Mouse (Mus musculus) MEL (cell line): ENCODE data around the gene Cpeb2. TPM values are rescaled to one million over a fixed set of nuclear protein-coding genes. Genes with fewer than 3 reads are reported as not detected.

Experiments used
- DNase-seq: peaks from one replicate; pipeline ENCODE4 v3.0.0; 2011; ENCODE audit warnings: low read depth, low spot score
- H3K27ac ChIP-seq: 2 replicates; pipeline ENCODE4 v1.5.1; 2012; ENCODE audit warnings: low read depth, mild to moderate bottlenecking, control low read depth, low read length, moderate library complexity; ENCODE audit not compliant: control insufficient read depth
- H3K27me3 ChIP-seq, 2 experiments: fragments of 150-350 bp in 1 of 2; sonication (generic) in 1 of 2; 2 replicates each; pipeline ENCODE4 v1.6.1; 2012; ENCODE audit warnings: low read length in 2 of 2, mild to moderate bottlenecking in 2 of 2, improper control_type of control experiment in 1 of 2, moderate library complexity in 1 of 2; ENCODE audit not compliant: insufficient read depth in 2 of 2, control insufficient read depth in 1 of 2
- H3K36me3 ChIP-seq, 2 experiments: 2 replicates each; pipeline ENCODE4 v1.6.1; 2012 to 2014; ENCODE audit warnings: low read length in 2 of 2, improper control_type of control experiment in 1 of 2, inconsistent platforms in 1 of 2, mild to moderate bottlenecking in 1 of 2; ENCODE audit not compliant: insufficient read depth in 2 of 2, control insufficient read depth in 1 of 2
- H3K4me1 ChIP-seq, 2 experiments: fragments of 150-350 bp in 1 of 2; sonication (generic) in 1 of 2; 2 replicates each; pipeline ENCODE4 v1.6.1; 2012; ENCODE audit warnings: low read length in 2 of 2, improper control_type of control experiment in 1 of 2, mild to moderate bottlenecking in 1 of 2; ENCODE audit not compliant: insufficient read depth in 2 of 2, control insufficient read depth in 1 of 2
- H3K4me3 ChIP-seq, 2 experiments: fragments of 150-350 bp in 1 of 2; sonication (generic) in 1 of 2; 2 replicates each; pipeline ENCODE4 v1.5.1; 2012; ENCODE audit warnings: low read depth in 2 of 2, low read length in 2 of 2, mild to moderate bottlenecking in 2 of 2, moderate library complexity in 2 of 2, control low read depth in 1 of 2, improper control_type of control experiment in 1 of 2; ENCODE audit not compliant: control insufficient read depth in 1 of 2, insufficient read depth in 1 of 2
- H3K79me2 ChIP-seq: 2 replicates; pipeline ENCODE4 v1.6.1; 2012; ENCODE audit warnings: mild to moderate bottlenecking, low read length, moderate library complexity; ENCODE audit not compliant: control insufficient read depth, poor library complexity, insufficient read depth
- H3K9ac ChIP-seq: 2 replicates; pipeline ENCODE4 v1.6.1; 2012; ENCODE audit warnings: low read depth, mild to moderate bottlenecking, control low read depth, low read length, moderate library complexity; ENCODE audit not compliant: control insufficient read depth, poor library complexity, severe bottlenecking
- H3K9me3 ChIP-seq: fragments of 150-350 bp; sonication (generic); replicated peaks from 2 replicates; pipeline ENCODE4 v1.6.1; 2012; ENCODE audit warnings: mild to moderate bottlenecking, low read length, improper control_type of control experiment, moderate library complexity; ENCODE audit not compliant: insufficient read depth
- BHLHE40 ChIP-seq: IDR thresholded peaks from 2 replicates; pipeline ENCODE4 v1.6.1; 2012; ENCODE audit warnings: low read depth, mild to moderate bottlenecking, inconsistent platforms, low read length, improper control_type of control experiment, borderline replicate concordance
- CHD1 ChIP-seq: IDR thresholded peaks from 2 replicates; pipeline ENCODE4 v1.6.1; 2012; ENCODE audit warnings: low read depth, mild to moderate bottlenecking, inconsistent platforms, low read length, improper control_type of control experiment
- CHD2 ChIP-seq: IDR thresholded peaks from 2 replicates; pipeline ENCODE4 v1.6.1; 2011; ENCODE audit warnings: low read length, improper control_type of control experiment
- CTCF ChIP-seq, 3 experiments: IDR thresholded peaks in 2 of 3; conservative IDR thresholded peaks in 1 of 3; 2 replicates each; pipeline ENCODE4 v1.5.1; 2011 to 2012; ENCODE audit warnings: low read length in 3 of 3, low read depth in 2 of 3, mild to moderate bottlenecking in 2 of 3, improper control_type of control experiment in 1 of 3, inconsistent platforms in 1 of 3, mixed read lengths in 1 of 3, moderate library complexity in 1 of 3; ENCODE audit not compliant: control insufficient read depth in 1 of 3, insufficient read depth in 1 of 3, poor library complexity in 1 of 3, severe bottlenecking in 1 of 3
- ETS1 ChIP-seq: IDR thresholded peaks from 2 replicates; pipeline ENCODE4 v1.6.1; 2012; ENCODE audit warnings: low read depth, mild to moderate bottlenecking, inconsistent platforms, low read length, improper control_type of control experiment, moderate library complexity
- HCFC1 ChIP-seq: IDR thresholded peaks from 2 replicates; pipeline ENCODE4 v1.6.1; 2012; ENCODE audit warnings: low read depth, mild to moderate bottlenecking, inconsistent platforms, low read length, improper control_type of control experiment, moderate library complexity
- JUND ChIP-seq: IDR thresholded peaks from 2 replicates; pipeline ENCODE4 v1.6.1; 2011; ENCODE audit warnings: low read depth, mild to moderate bottlenecking, improper control_type of control experiment, low read length
- MAZ ChIP-seq: IDR thresholded peaks from 2 replicates; pipeline ENCODE4 v1.6.1; 2012; ENCODE audit warnings: low read depth, mild to moderate bottlenecking, inconsistent platforms, low read length, improper control_type of control experiment
- MXI1 ChIP-seq: IDR thresholded peaks from 2 replicates; pipeline ENCODE4 v1.6.1; 2011; ENCODE audit warnings: mild to moderate bottlenecking, low read depth, low read length, improper control_type of control experiment
- POLR2A ChIP-seq, 2 experiments: IDR thresholded peaks; 2 replicates each; pipeline ENCODE4 v1.6.1; 2011 to 2012; ENCODE audit warnings: low read length in 2 of 2, mild to moderate bottlenecking in 2 of 2, control low read depth in 1 of 2, improper control_type of control experiment in 1 of 2, low read depth in 1 of 2, moderate library complexity in 1 of 2; ENCODE audit not compliant: control insufficient read depth in 1 of 2, insufficient read depth in 1 of 2, poor library complexity in 1 of 2
- POLR2AphosphoS5 ChIP-seq: IDR thresholded peaks from 2 replicates; pipeline ENCODE4 v1.6.1; 2012; ENCODE audit warnings: low read depth, borderline replicate concordance, mild to moderate bottlenecking, inconsistent platforms, low read length, moderate library complexity, mixed read lengths
- RCOR1 ChIP-seq: IDR thresholded peaks from 2 replicates; pipeline ENCODE4 v1.6.1; 2012; ENCODE audit warnings: low read depth, mild to moderate bottlenecking, inconsistent platforms, low read length, improper control_type of control experiment
- SIN3A ChIP-seq: IDR thresholded peaks from 2 replicates; pipeline ENCODE4 v1.6.1; 2012; ENCODE audit warnings: low read length, improper control_type of control experiment, inconsistent platforms
- SMC3 ChIP-seq: IDR thresholded peaks from 2 replicates; pipeline ENCODE4 v1.6.1; 2011; ENCODE audit warnings: low read depth, low read length, improper control_type of control experiment
- TAL1 ChIP-seq: IDR thresholded peaks from 2 replicates; pipeline ENCODE4 v1.6.1; 2012; ENCODE audit warnings: mild to moderate bottlenecking, inconsistent platforms, low read length, moderate library complexity, mixed read lengths
- UBTF ChIP-seq: IDR thresholded peaks from 2 replicates; pipeline ENCODE4 v1.6.1; 2012; ENCODE audit warnings: low read depth, mild to moderate bottlenecking, inconsistent platforms, low read length, improper control_type of control experiment, moderate library complexity, borderline replicate concordance; ENCODE audit not compliant: insufficient read depth
- USF1 ChIP-seq: IDR thresholded peaks from 2 replicates; pipeline ENCODE4 v1.6.1; 2014; ENCODE audit warnings: low read depth, mild to moderate bottlenecking, inconsistent platforms, low read length, improper control_type of control experiment, moderate library complexity
- ZC3H11A ChIP-seq: IDR thresholded peaks from 2 replicates; pipeline ENCODE4 v1.6.1; 2012; ENCODE audit warnings: low read depth, mild to moderate bottlenecking, inconsistent platforms, low read length, improper control_type of control experiment
- ZKSCAN1 ChIP-seq: IDR thresholded peaks from 2 replicates; pipeline ENCODE4 v1.6.1; 2012; ENCODE audit warnings: low read depth, mild to moderate bottlenecking, inconsistent platforms, low read length, improper control_type of control experiment, moderate library complexity
- ZNF384 ChIP-seq: IDR thresholded peaks from 2 replicates; pipeline ENCODE4 v1.6.1; 2012; ENCODE audit warnings: low read depth, mild to moderate bottlenecking, inconsistent platforms, low read length, improper control_type of control experiment
- polyA plus RNA-seq, 2 experiments: library from polyadenylated mRNA; stranded (reverse) in 1 of 2; unstranded in 1 of 2; fragments of >175 nt in 1 of 2; fragments of >200 nt in 1 of 2; gene quantifications; 2 replicates each; pipeline versions ENCODE4 v1.2.1 to v1.2.4; 2012; ENCODE audit warnings: low replicate concordance in 2 of 2, low read depth in 1 of 2; ENCODE audit not compliant: insufficient read length in 2 of 2, insufficient read depth in 1 of 2, missing spikeins in 1 of 2
- total RNA-seq: library from RNA; depleted of rRNA; stranded (reverse); fragments of 300-350 nt; gene quantifications from 2 replicates; pipeline ENCODE4 v1.2.3, GENCODE M21; 2012

Gene Cpeb2
- total and polyA plus RNA-seq, 3 experiments, result 0.69 to 2.0 TPM; not detected in 1

- TF ChIP-seq POLR2A (IDR thresholded peaks at IDR 0.05; ENCODE audit: control insufficient read depth in 1 of 2, insufficient read depth in 1 of 2, low read depth in 1 of 2, low read length in 2 of 2, poor library complexity in 1 of 2) (no peak), MXI1 (no peak), SMC3 (0 out of 2 replicates have a peak, but pooled peaks have one; percentile 19), ZNF384 (no peak), POLR2AphosphoS5 (peak; percentile 74; the same call in 1 of the 2 replicates), HCFC1 (peak; percentile 33; the same call in 1 of the 2 replicates), TAL1 (no peak), RCOR1 (0 out of 2 replicates have a peak, but pooled peaks have one; percentile 35), UBTF (no peak), MAZ (0 out of 2 replicates have a peak, but pooled peaks have one; percentile 37)
Observed at GRCm38 (mm10) chr5:43227607-43228006, 5.4 kb upstream of the Cpeb2 start (continued).

- Histone ChIP-seq H3K79me2 (peaks cover 21% of the 10 kb centered on the region), H3K36me3 (peaks cover 0 to 19% of the 10 kb centered on the region in 2 experiments; a peak in 2 of 4 replicates), H3K9ac (no peak overlapping the region), H3K4me1 (peaks cover 11 to 13% of the 10 kb centered on the region in 2 experiments), H3K27me3 (no peaks in the 10 kb centered on the region), H3K9me3 (no peaks in the 10 kb centered on the region), H3K4me3 (no peak overlapping the region), H3K27ac (no peak overlapping the region)
- peak; percentile 13 for DNase-seq
- no peak for TF ChIP-seq CHD1
- TF ChIP-seq MXI1, result no peak
- no peak for TF ChIP-seq HCFC1
- no peak for TF ChIP-seq USF1
- no peak for TF ChIP-seq BHLHE40
- no peak for TF ChIP-seq ETS1
- no peak for TF ChIP-seq JUND
- TF ChIP-seq ZC3H11A, result no peak
- TF ChIP-seq RCOR1, result no peak
- no peak for TF ChIP-seq CTCF (IDR thresholded peaks at IDR 0.05 in 2 of 3, conservative IDR thresholded peaks at IDR 0.05 in 1 of 3; ENCODE audit: control insufficient read depth in 1 of 3, insufficient read depth in 1 of 3, low read depth in 2 of 3, low read length in 3 of 3, poor library complexity in 1 of 3, severe bottlenecking in 1 of 3)
- no peak for TF ChIP-seq ZKSCAN1
- TF ChIP-seq POLR2AphosphoS5, result no peak
- no peak for TF ChIP-seq SMC3
Observed at GRCm38 (mm10) chr5:43231061-43231460, 1.9 kb upstream of the Cpeb2 start.

DNA sequence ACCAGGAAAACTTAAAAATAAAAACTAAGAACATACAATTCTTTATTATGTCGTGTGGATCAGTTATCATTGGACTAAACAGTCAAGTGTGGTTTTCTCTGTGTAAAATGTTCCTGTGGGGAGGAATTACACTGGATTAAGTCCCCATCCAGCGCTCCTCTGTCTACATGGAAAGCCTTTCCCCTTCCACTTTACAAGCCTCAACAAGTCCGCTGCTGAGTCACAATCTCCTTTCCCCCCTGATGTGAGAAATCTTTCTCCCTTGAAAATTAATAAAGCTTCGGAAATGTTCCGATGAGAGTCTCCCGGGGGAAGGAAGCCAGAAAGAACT is 856 bp upstream of the Cpeb2 start:
- Histone ChIP-seq H3K79me2 (peaks cover 21% of the 10 kb centered on the region), H3K4me1 (peaks cover 11 to 16% of the 10 kb centered on the region in 2 experiments), H3K27ac (peak overlapping the region; percentile 64), H3K9ac (peak overlapping the region; percentile 83), H3K9me3 (no peaks in the 10 kb centered on the region), H3K27me3 (no peaks in the 10 kb centered on the region), H3K36me3 (peaks cover 0 to 15% of the 10 kb centered on the region in 2 experiments; a peak in 2 of 4 replicates), H3K4me3 (peak overlapping the region; percentile 62 to 78)
- no peak for DNase-seq
- TF ChIP-seq ZNF384, result no peak
- TF ChIP-seq RCOR1, result 0 out of 2 replicates have a peak, but pooled peaks have one; percentile 7
- no peak for TF ChIP-seq CHD2
- no peak for TF ChIP-seq SIN3A
